Mouse (Mus musculus): ENCODE results near the gene St5. TPM values are rescaled to one million over a fixed set of nuclear protein-coding genes. Genes with fewer than 3 reads are reported as not detected.

St5 gene
- total and polyA plus RNA-seq, 3 experiments = 2.6 to 3.4 TPM; not detected in 1

DNA sequence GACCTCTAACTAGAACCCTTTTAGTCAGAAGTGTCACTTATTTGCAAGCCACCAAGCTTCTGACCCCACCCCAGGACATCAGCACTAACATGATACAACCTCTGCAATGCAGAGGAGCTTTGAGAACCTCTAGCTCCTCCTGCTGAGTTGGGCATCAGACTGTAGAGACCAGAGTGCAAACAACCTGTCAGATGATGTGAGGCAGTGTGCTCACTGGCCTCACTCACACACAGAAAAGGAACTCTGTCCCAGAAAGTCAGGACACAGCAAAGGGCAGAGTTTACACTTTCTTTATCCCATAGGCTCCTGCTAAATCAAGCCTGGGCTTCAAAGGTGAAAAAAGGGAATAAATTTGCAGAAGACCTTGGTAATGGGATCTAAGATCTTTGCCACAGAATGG lies 137.1 kb downstream of the St5 start:
- Histone ChIP-seq H3K4me3 (ENCODE audit: control insufficient read depth in 1 of 2, insufficient read depth in 1 of 2, low read depth in 2 of 2, low read length in 2 of 2) (no peak overlapping the region), H3K9me3 (replicated peaks; ENCODE audit: insufficient read depth, low read length) (no peaks in the 10 kb centered on the region), H3K4me1 (ENCODE audit: control insufficient read depth in 1 of 2, insufficient read depth in 2 of 2, low read length in 2 of 2) (no peaks in the 10 kb centered on the region), H3K27ac (ENCODE audit: control insufficient read depth, low read depth, low read length) (no peak overlapping the region), H3K36me3 (ENCODE audit: control insufficient read depth in 1 of 2, insufficient read depth in 2 of 2, low read length in 2 of 2) (no peaks in the 10 kb centered on the region), H3K79me2 (ENCODE audit: control insufficient read depth, insufficient read depth, low read length, poor library complexity) (no peaks in the 10 kb centered on the region), H3K9ac (ENCODE audit: control insufficient read depth, low read depth, low read length, poor library complexity, severe bottlenecking) (no peak overlapping the region), H3K27me3 (ENCODE audit: control insufficient read depth in 1 of 2, insufficient read depth in 2 of 2, low read length in 2 of 2) (no peaks in the 10 kb centered on the region)
- no peak for DNase-seq (ENCODE audit: low read depth, low spot score)
- TF ChIP-seq ZKSCAN1 (IDR thresholded peaks at IDR 0.05; ENCODE audit: low read depth, low read length) = no peak
- TF ChIP-seq CHD2 (IDR thresholded peaks at IDR 0.05; ENCODE audit: low read length) = no peak
- no peak for TF ChIP-seq ZC3H11A (IDR thresholded peaks at IDR 0.05; ENCODE audit: low read depth, low read length)
- no peak for TF ChIP-seq USF2 (IDR thresholded peaks at IDR 0.05; ENCODE audit: borderline replicate concordance in 1 of 2, insufficient read depth in 1 of 2, low read depth in 1 of 2, low read length in 2 of 2)
- no peak for TF ChIP-seq GATA1 (IDR thresholded peaks at IDR 0.05; ENCODE audit: low read depth, low read length)
- TF ChIP-seq CTCF (IDR thresholded peaks at IDR 0.05 in 2 of 3, conservative IDR thresholded peaks at IDR 0.05 in 1 of 3; ENCODE audit: control insufficient read depth in 1 of 3, insufficient read depth in 1 of 3, low read depth in 2 of 3, low read length in 3 of 3, poor library complexity in 1 of 3, severe bottlenecking in 1 of 3) = no peak
- no peak for TF ChIP-seq MXI1 (IDR thresholded peaks at IDR 0.05; ENCODE audit: low read depth, low read length)
- TF ChIP-seq MAFK (IDR thresholded peaks at IDR 0.05; ENCODE audit: borderline replicate concordance, low read depth, low read length) = no peak
- no peak for TF ChIP-seq POLR2AphosphoS5 (IDR thresholded peaks at IDR 0.05; ENCODE audit: borderline replicate concordance, low read depth, low read length)
- TF ChIP-seq ELF1 (IDR thresholded peaks at IDR 0.05; ENCODE audit: low read depth, low read length) = no peak
- no peak for TF ChIP-seq RCOR1 (IDR thresholded peaks at IDR 0.05; ENCODE audit: low read depth, low read length)
- TF ChIP-seq CHD1 (IDR thresholded peaks at IDR 0.05; ENCODE audit: low read depth, low read length) = no peak
- TF ChIP-seq NRF1 (IDR thresholded peaks at IDR 0.05; ENCODE audit: insufficient read depth, low read depth, low read length, poor library complexity, severe bottlenecking) = no peak

DNA sequence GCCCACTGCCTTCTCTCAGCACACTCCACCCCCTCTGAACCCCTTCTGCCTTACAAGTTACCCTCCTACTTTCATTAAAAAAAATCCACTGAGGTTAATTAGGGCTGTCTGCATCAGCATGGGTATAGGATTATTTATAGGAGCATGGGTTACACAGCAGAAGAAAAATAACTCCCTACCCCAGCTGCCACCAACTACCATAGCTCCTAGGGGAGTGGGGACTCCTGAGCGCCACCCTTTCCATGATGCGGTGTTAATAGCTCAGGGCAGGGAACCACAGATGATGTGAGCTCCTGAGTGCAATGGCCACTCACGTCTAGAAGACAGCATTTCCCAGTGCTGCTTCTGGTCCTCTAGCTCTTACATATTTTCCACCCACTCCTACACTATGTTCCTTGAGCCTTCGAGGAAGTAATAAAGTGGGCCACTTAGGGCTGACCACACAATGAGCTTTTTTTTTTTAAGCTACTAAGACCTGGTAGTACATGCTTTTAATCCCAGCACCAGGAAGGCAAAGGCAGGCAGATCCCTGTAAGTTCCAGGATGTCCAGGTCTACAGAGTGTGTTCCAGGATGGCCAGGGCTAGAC lies 139.5 kb downstream of the St5 start:
- H3K36me3 ChIP-seq (ENCODE audit: control insufficient read depth in 1 of 2, insufficient read depth in 2 of 2, low read length in 2 of 2) = no peaks in the 10 kb centered on the region
- no peak overlapping the region for H3K9ac ChIP-seq (ENCODE audit: control insufficient read depth, low read depth, low read length, poor library complexity, severe bottlenecking)
- no peak for DNase-seq (ENCODE audit: low read depth, low spot score)
- H3K79me2 ChIP-seq (ENCODE audit: control insufficient read depth, insufficient read depth, low read length, poor library complexity) = no peaks in the 10 kb centered on the region
- no peaks in the 10 kb centered on the region for H3K27me3 ChIP-seq (ENCODE audit: control insufficient read depth in 1 of 2, insufficient read depth in 2 of 2, low read length in 2 of 2)
- H3K4me3 ChIP-seq (ENCODE audit: control insufficient read depth in 1 of 2, insufficient read depth in 1 of 2, low read depth in 2 of 2, low read length in 2 of 2) = no peak overlapping the region
- H3K9me3 ChIP-seq (replicated peaks; ENCODE audit: insufficient read depth, low read length) = no peaks in the 10 kb centered on the region
- no peaks in the 10 kb centered on the region for H3K4me1 ChIP-seq (ENCODE audit: control insufficient read depth in 1 of 2, insufficient read depth in 2 of 2, low read length in 2 of 2)
- TF ChIP-seq SIN3A (IDR thresholded peaks at IDR 0.05; ENCODE audit: low read length) (no peak), POLR2AphosphoS2 (IDR thresholded peaks at IDR 0.05; ENCODE audit: low read length) (no peak), ETS1 (IDR thresholded peaks at IDR 0.05; ENCODE audit: low read depth, low read length) (no peak), ZC3H11A (IDR thresholded peaks at IDR 0.05; ENCODE audit: low read depth, low read length) (no peak), USF2 (IDR thresholded peaks at IDR 0.05; ENCODE audit: borderline replicate concordance in 1 of 2, insufficient read depth in 1 of 2, low read depth in 1 of 2, low read length in 2 of 2) (no peak), MXI1 (IDR thresholded peaks at IDR 0.05; ENCODE audit: low read depth, low read length) (no peak), CTCF (IDR thresholded peaks at IDR 0.05 in 2 of 3, conservative IDR thresholded peaks at IDR 0.05 in 1 of 3; ENCODE audit: control insufficient read depth in 1 of 3, insufficient read depth in 1 of 3, low read depth in 2 of 3, low read length in 3 of 3, poor library complexity in 1 of 3, severe bottlenecking in 1 of 3) (no peak), MAZ (IDR thresholded peaks at IDR 0.05; ENCODE audit: low read depth, low read length) (no peak), CHD2 (IDR thresholded peaks at IDR 0.05; ENCODE audit: low read length) (no peak), JUND (IDR thresholded peaks at IDR 0.05; ENCODE audit: low read depth, low read length) (no peak), POLR2AphosphoS5 (IDR thresholded peaks at IDR 0.05; ENCODE audit: borderline replicate concordance, low read depth, low read length) (no peak), RAD21 (IDR thresholded peaks at IDR 0.05; ENCODE audit: low read depth, low read length) (no peak), TBP (IDR thresholded peaks at IDR 0.05; ENCODE audit: low read depth, low read length) (no peak), TCF12 (IDR thresholded peaks at IDR 0.05; ENCODE audit: low read depth, low read length) (no peak), ZKSCAN1 (IDR thresholded peaks at IDR 0.05; ENCODE audit: low read depth, low read length) (no peak)
- H3K27ac ChIP-seq (ENCODE audit: control insufficient read depth, low read depth, low read length) = no peak overlapping the region
